Mouse (Mus musculus) gastrocnemius, adult 8-10 months (tissue): ENCODE data around the gene Ssxb3. TPM values are rescaled to one million over a fixed set of nuclear protein-coding genes. Genes with fewer than 3 reads are reported as not detected.
"Not testable (repeated sequence)": the region's sequence is repeated elsewhere in the genome, so short reads cannot be mapped to it uniquely, and the experiment has no call there.

Experiments used
- DNase-seq, 2 experiments: peaks; one replicate each; pipeline ENCODE4 v3.0.0; 2022; ENCODE audit warnings: low spot score in 2 of 2
- total RNA-seq, 4 experiments: library from RNA; stranded (reverse); gene quantifications; 2 replicates each; pipeline ENCODE4 v1.2.4; 2022

Ssxb3 gene
- total RNA-seq: not detected

DNA sequence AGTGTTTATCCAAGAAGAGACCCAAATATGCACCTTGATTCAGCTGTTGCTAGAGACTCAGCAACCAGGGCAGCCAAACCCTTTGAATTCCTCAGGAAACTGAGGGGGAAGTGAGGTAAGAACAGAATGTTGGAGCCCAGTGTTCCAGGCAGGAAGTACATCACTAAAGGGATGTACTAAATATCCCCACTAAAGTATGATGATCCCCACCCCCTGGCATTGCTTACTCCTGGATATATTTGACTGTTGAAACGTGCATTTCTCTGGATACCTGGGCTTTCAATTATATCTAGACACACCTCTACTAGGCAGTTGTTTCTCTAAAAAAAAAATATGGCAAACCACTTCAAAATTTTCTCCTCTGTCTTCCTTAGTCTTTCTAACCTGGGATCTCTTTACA lies at the start of gene Ssxb3:
Gene Ssxb3 (minus strand): TSS at position 101 of the 400 bp plus-strand sequence.
- DNase-seq: not testable (repeated sequence)

DNA sequence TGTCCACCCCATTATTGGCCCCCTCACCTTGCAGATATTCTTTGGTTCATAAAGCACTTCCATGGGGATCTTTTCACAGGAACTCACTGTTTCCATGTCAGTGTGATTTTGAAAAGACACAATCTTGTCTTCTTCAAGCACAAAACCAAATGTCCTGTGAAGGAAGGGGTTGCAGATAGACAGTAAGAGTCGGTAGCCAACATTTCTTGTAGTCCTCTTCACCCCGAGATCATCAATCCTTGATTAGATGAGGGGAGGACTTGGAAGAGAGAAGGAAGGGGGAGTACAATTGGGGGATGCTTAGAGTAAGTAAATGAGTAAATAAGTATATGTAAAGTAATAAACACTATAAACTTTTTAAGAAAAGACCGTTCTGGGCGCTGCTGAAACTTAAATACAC lies 43.5 kb downstream of the Ssxb3 start, which contains the start of gene Ssxb6:
Gene Ssxb6 (minus strand): TSS at position 101 of the 400 bp plus-strand sequence.
- not testable (repeated sequence) for DNase-seq

Other genes with a start within 250 kb of the Ssxb3 start
- gene Ssxb9, start 224.8 kb downstream of the Ssxb3 start, total RNA-seq: not detected
- gene Ssxb1, start 178.5 kb downstream of the Ssxb3 start, total RNA-seq: not detected
- not detected for gene Ssxb2, start 130.1 kb downstream of the Ssxb3 start, total RNA-seq
- gene Gm14459, start 66.9 kb downstream of the Ssxb3 start, total RNA-seq: not detected
- not detected for gene Ssxb6, start 43.6 kb downstream of the Ssxb3 start, total RNA-seq
- gene Ssxb8, start 99.0 kb upstream of the Ssxb3 start, total RNA-seq: not detected
- gene Ssx9, start 156.6 kb upstream of the Ssxb3 start, total RNA-seq: not detected
- not detected for gene Ssxb5, start 211.9 kb upstream of the Ssxb3 start, total RNA-seq